Mouse (Mus musculus): ENCODE measurements around the gene Klc2.
"Not testable (repeated sequence)": the region's sequence is repeated elsewhere in the genome, so short reads cannot be mapped to it uniquely, and the experiment has no call there.

Klc2 gene

GRCm38 (mm10) chr19:5118384-5118698, at the start of gene Klc2:
TSS of gene Klc2 (minus strand) at chr19:5118560.
- in situ Hi-C loops (cut with MboI, MseI) = no loop called here

- in situ Hi-C loops (cut with MboI, MseI) = no loop called here
Observed at GRCm38 (mm10) chr19:5167477-5167876, 49.1 kb upstream of the Klc2 start.

DNA sequence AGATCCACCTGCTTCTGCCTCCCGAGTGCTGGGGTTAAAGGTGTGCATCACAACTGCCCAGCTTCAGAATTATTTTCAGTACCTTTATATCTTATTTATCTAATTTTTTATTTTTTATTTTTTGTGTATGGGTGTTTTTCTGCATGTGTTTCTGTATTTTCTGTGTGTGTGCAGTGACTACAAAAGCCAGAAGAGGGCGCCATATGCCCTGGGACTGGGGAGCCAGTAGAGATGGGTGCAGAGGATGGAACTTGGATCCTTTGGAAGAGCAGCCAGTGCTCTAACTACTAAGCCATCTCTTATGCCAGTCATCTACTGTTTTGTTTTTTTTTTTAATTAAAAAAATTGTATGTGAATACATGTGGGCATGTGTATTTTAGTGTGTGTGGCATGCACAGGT, 46.0 kb upstream of the Klc2 start:
- in situ Hi-C loops (cut with MboI, MseI) = no loop called here

DNA sequence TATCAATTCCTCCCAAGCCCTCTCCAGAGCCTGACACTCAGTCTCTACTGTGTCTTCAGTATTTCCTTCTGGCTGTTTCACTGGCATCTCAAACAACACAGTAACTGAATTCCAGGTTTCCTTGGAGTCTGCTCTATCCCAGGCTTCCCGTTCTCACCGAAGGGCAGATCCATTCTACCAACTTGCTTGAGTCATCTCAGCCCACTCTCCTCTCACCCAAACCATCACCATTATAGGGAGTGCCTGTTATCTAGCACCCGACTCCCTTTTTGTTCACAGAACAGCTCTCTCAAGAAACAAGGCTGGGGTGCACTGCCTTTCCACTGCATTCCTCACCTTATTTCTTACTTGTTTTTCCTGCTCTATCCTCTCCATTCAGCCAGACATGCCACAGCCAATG, 43.6 kb upstream of the Klc2 start:
- in situ Hi-C loops (cut with MboI, MseI) = no loop called here

DNA sequence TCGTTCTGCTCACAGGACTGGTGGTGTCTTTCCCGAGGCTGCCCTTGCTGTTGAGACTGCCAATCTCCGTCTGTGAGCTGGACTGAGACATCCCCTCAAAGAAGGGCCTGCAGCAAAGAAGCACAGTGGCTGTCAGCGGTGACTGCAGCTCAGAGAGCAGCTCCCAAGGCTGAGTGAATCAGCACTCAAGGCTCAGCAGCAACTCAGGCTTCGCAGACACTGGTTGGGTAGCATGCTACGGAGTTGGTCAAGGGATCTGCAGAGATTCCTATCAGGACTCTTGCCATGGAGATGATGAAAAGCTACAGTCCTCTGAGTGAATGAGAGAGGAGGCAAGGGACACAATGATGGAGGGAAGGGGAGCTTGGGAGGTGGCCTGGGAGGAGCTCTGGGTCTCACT, 33.9 kb upstream of the Klc2 start:
- in situ Hi-C loops (cut with MboI, MseI) = no loop called here

DNA sequence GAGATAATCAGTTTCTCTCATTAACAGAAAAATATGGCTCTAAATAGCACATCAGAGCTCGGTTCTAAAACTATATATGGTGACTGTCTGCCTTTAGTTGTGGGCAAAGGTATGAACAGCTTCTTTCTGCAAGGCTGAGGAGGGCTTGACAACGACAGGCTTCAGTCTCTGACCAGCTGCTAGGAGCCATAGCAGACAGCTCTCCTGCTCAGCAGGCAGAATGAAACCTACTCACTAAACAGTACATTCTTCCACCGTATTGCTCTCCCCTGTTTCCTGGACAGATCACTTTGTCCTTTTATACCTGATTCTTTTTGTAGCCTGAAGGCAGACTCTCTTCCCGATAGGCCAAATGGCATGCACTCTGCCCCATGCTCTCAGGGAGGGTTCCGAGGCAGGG, 33.4 kb upstream of the Klc2 start:
- in situ Hi-C loops (cut with MboI, MseI) = no loop called here

DNA sequence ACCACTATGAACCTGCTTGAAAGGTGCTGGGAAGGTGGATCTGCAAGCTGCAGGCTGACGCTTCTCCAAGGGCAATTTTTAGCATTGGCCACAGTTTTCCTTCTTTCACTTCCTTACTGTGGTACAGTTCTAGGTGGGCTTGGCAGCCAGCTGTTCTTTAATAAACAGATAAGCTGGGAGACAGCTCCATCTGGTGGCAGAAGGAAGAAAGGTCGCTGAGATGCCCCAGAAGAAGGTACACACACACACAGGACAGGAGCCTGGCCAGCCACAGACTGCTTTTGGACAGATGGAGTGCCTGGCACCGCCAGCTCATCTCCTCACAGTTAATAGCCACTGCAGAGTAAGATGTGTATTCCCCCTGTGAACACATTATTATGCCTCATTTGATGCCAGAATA, 33.0 kb upstream of the Klc2 start:
- in situ Hi-C loops (cut with MboI, MseI) = no loop called here

DNA sequence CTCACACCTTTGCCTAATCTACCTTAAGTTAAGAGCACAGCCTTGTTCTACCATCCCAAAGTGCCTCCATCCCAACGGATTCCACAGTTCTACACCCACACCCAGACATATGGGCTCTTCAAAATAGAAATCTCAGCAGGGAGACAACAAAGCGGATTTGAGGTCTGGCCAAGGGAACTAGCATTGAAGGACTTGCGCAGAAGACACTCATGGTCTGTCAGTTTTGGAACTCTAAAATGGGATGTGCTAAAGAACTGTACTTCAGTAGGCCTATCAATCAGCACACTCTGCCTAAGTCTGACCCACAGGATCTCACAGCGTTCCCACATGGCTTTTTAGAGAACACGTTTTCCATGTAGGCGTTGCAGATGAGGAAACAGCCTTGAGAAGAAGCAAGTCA, 32.0 kb upstream of the Klc2 start:
- in situ Hi-C loops (cut with MboI, MseI) = no loop called here

DNA sequence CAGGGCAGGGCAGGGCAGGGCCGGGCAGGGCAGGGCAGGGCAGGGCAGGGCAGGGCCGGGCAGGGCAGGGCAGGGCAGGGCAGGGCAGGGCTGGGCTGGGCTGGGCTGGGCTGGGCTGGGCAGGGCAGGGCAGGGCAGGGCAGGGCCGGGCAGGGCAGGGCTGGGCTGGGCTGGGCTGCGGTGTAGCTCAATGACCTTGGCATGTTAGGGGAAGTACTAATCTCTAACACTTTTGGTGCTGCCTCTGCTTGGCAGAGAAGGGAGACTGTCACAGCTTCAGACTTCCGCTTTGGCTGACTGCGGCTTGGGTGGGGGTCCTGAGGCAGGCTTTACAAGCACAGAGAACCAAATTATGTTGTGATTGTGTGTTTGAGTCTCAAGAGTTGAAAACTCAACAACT, 30.7 kb upstream of the Klc2 start:
- in situ Hi-C loops (cut with MboI, MseI) = not testable (repeated sequence)

DNA sequence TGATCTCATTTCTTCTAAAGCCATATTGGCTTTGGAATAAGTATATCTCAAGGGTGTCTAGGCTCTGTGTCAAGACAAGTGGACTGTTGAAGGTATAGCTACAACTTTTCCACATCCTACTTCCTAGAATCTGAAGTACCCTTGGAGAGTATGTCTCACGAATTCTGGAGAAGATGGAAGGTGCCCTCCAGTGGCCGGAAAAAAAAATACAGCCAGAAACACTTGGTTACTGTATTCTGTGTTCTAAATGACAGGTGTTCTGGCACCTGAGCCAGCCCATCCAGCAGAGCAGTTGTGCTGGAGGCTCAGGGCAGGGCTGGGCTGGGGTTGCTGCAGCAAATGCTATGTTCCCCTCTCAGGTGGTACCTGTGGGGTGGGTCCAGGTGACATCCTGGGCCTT, 21.3 kb upstream of the Klc2 start:
- in situ Hi-C loops (cut with MboI, MseI) = no loop called here

DNA sequence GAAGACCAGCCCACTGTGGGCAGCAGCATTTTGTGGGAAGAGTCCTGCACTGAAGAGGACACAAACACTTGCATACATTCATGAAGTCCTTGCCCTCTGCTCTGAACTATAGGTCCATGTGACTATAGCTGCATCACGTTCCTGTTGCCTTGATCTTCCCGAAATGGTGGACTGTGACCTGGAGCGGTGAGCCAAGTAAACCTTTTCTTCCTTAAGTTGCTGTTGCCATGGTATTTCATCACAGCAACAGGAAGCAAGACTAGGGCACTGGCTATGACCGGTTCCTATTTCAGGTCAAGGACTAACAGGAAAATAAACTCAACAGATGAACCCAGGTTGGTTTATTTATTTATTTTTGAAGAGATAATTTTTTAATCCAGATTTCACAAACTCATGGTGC, 12.9 kb upstream of the Klc2 start:
- in situ Hi-C loops (cut with MboI, MseI) = no loop called here

GRCm38 (mm10) chr19:5129770-5130169, 11.4 kb upstream of the Klc2 start:
- in situ Hi-C loops (cut with MboI, MseI) = no loop called here

GRCm38 (mm10) chr19:5124055-5124614, 5.8 kb upstream of the Klc2 start:
- in situ Hi-C loops (cut with MboI, MseI) = no loop called here

DNA sequence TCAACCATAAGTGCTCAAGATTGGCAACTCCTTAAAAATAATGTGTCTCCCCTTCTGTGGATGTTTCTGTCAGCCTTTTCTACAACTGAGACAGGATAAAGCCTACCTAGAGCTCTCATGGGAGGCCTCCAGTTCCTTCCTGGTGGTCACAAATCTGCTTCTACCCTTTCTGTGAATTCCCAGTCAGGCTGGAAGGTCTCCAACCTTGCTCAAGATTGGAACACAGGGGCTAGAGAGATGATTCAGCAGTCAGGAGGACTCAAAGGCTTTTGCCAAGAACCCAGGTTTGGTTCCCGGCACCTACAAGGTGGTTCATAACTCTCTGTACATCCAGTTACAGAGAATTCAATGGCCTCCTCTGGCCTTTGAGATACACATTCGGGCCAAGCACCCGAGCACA, 4.9 kb upstream of the Klc2 start:
- in situ Hi-C loops (cut with MboI, MseI) = no loop called here

DNA sequence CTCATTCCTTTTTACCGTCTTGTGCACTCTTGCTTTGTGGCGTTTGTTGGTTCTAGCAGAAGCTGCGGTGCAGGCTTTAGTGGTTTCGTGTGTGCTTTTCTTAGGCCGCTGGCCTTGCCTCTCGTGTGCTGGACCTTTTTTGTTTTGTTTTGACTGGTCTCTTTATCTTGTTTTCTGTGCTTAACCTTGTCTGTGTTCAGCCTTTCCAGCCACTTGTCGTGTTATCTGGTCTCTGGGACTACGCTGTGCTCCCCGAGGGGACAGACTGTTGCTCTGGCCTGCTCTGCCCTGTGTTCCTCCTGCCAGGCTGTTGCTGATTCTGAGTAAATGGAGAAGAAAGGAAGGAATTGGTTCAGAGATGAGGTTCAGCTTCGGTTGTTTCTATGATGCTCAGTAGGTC, 4.1 kb upstream of the Klc2 start:
- in situ Hi-C loops (cut with MboI, MseI) = no loop called here

GRCm38 (mm10) chr19:5117494-5118383, 621 bp downstream of the Klc2 start:
- in situ Hi-C loops (cut with MboI, MseI) = no loop called here

GRCm38 (mm10) chr19:5113783-5114182, 4.6 kb downstream of the Klc2 start:
- in situ Hi-C loops (cut with MboI, MseI) = no loop called here

DNA sequence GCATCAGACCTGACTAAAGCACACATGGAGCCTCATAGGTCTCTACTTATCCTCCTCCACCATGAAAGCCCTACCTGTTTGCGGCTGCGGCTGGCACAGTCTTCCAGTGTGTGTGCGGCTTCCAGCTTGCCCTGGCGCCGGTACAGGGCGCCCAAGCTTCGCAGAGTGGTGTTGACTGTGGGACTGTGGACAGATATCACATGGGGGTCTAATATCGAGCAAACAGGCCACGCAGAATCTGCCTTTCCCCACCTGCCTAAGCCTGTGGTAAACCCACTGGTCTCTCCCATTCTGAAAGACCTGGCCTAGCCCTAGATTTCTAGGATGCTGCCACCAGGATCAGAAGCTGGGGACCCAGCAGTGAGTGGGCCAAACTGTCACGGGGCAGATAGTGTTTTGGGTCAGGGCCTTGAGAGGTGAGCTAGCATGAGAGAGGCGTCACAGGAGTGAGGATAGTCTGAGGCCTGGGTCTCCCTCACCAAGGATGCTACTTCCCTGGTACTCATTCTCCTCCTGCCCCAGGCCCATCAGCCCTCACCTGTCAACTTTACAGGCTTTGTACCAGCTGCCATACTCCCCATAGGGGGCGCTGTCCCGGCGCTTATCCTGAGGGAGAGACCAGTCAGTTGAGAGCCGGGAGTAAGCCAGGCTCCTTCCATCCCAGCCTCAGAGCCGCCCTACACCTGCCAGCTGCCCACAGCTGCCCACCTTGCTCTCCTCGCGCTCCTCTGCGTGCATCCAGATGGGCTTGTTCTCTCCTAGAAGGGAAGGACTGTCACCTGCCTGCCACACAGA, 8.5 kb downstream of the Klc2 start:
- in situ Hi-C loops (cut with MboI, MseI) = no loop called here

DNA sequence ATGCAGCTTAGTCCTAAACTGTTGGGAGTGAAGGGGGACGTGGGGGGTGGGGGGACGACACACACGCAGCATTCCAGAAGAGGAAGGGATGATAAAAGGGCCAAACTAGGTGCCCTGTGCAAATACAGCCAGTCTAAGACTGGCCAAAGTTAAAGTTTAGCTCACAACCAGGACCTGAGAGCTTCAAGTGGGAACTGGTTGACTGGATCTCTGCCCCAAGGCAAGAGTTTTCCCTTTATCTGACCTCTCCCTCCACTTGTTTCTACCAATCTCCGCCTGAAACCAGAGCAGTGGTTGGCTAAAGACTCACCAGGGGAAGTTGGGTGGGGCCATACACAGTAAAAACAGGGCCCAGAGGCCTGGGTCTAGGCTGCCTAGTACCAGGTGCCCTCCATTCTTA, 9.7 kb downstream of the Klc2 start:
- in situ Hi-C loops (cut with MboI, MseI) = no loop called here

DNA sequence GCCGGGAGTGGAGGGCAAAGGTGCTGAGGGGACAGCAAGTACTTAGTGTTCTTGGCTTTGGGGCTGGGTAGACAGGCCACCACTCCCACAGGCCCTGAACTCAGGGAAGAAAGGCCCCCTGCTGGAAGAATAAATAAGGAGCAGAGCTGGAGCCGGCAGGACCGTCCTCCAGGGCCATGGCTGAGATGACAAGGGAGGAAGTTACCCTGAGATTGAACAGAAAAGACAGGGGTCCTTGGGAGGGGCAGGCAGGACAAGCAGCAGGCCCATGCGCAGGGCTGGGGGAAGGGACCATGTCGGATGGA, 10.1 kb downstream of the Klc2 start:
- in situ Hi-C loops (cut with MboI, MseI) = no loop called here

- in situ Hi-C loops (cut with MboI, MseI) = no loop called here
Observed at GRCm38 (mm10) chr19:5107556-5108270, 10.6 kb downstream of the Klc2 start.

DNA sequence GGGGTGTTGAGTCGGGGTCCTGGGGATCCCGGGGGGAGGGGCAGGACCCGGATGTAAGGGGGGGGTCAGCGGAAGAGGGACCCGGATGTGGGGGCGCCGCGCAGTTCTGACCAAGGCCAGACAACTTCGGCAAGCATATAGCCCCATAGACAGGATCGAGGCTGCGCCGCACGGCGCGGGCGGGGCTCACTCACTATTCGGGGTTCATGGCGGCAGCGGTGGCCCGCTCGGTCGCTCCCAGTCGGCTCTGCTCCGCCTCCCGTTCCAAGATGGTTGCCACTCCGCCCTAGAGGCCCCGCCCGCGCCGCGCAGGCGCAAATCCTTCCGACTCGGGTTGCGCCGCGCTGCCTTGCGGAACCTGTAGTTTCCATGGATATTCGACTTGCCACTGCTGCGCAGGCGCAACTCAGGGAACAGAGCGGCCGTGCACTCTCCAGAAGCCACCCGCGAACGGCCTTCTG, 11.6 kb downstream of the Klc2 start, which contains the start of gene Rab1b:
TSS of gene Rab1b (minus strand) at position 342 of the 461 bp plus-strand sequence.
- in situ Hi-C loops (cut with MboI, MseI) = no loop called here
